Mouse (Mus musculus) thymus, postnatal 0 days (tissue): ENCODE measurements around the gene Zc2hc1c. TPM values are rescaled to one million over a fixed set of nuclear protein-coding genes. Genes with fewer than 3 reads are reported as not detected.
"Not testable (repeated sequence)": the region's sequence is repeated elsewhere in the genome, so short reads cannot be mapped to it uniquely, and the experiment has no call there.

Experiments
- DNase-seq: peaks from one replicate; pipeline ENCODE4 v3.0.0-alpha.2; 2015; ENCODE audit warnings: low spot score
- polyA plus RNA-seq: library from polyadenylated mRNA; unstranded; fragments of >200 nt; fragmentation: Nextera tagmentation; extraction: Ambion mirVana; gene quantifications from 2 replicates; pipeline ENCODE4 v1.2.1, GENCODE M21; 2015

The Zc2hc1c gene
- polyA plus RNA-seq: 0.23 and 0.29 TPM in 2 replicates

DNA sequence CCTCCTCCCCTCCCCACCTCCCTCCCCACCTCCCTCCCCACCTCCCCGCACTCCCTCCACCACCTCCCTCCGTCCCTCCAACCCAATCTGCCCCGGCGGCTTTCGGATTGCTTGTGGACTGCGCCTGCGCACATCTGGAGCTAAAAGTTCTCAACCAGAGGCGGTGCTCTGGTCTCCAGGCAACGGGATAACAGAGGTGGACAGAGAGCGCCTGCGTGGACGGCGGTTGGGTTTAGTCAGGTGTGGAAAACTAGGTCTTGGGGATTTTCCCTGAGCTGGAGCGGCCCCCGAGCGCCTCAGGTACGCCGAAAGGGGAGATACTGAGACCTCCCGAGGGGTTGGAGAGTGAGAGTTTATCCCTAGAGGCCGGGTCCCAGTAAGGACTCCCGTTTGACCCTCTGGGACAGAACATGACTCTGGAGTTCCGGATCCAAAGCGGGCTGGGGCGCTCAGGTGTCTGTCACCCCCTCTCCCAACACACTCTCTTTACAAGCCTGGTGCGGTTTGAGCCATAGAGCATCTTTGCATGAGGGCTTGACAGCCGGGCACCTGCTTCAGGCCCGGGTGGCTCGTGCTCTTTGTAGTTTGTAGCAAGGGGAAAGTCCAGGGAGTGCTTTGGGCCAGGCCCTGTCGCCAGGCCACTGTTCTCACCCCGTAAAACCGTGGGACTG, at the start of gene Zc2hc1c:
TSS of gene Zc2hc1c (plus strand) at position 106 of the 671 bp plus-strand sequence.
- peak; percentile 55 for DNase-seq

DNA sequence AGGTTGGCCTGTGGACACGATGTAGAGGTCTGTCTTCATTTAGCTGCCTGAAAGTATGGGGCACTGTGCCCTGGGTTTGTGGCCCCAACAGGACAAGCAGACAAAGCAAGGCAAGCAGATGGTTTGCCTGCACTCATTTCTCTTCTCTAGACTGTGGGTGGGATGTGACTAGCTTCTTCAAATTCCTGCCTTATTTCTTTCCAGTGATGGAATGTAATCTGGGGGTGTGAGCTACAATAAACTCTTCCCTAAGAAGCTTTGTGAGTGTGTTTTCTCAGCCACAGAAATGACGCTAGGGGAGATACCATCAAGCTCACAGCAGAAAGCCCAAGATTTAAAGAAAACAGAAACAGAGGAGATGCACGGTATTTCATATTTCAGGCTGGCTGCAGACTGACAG, 36.3 kb upstream of the Zc2hc1c start:
- no peak for DNase-seq

DNA sequence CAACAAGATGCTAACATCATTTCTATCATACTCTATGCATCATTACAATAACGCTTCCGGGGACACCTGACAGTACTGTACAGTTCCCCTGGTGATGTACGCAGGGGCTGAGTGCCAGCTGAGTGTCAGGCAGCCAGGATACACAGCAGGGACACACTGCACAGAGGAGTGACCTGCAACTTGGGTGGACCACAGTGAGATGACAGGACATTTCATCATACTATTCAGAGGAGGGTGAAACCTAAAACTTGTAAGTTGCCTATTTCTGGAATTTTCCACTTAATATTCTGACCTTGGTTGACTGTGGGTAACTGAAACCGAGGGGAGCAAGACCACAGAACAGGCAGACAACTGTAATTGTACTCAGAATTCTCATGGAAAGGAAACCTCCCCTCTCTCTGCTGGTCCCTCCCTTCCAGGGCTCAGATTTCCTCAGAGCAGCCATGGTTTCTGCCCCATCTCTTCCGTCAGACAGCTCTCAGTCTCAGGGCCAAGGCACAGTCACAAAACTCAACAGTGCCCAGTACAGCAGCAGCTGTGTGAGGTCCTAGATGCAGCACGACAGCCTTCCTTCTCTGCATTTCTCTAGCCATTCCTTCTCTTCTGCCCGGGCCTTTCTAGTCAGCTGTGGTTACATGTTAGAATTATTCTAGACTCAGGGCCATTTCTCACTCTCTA, 32.2 kb upstream of the Zc2hc1c start:
- no peak for DNase-seq

DNA sequence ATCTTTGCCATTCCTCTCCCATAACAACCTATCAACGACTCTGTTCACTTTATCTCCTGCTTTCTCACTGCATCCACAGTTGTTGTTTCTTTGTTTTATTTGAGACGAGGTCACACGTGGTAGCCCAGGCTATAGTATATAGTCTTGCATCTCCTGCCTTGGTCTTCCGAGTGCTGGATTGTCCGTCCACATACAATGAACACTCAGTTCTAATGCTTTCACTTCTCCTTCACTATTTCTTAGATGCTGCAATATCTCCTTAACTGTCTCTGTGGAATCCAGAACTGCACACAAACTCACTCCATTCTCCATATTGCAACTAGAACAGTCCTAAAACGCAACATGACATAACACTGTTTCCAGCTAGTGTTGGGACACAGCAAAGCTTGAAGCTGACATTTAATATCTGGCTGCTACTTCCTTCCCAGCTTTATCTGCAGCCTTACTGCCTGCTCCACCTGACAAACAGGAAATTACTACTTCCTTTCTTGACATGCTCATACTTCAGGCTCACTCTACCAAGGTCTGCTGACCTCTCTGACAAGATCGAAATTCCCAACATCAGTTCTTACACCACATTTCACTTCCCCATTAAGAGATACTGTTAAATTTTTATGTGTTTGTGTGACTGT, 31.3 kb upstream of the Zc2hc1c start:
- DNase-seq: no peak

DNA sequence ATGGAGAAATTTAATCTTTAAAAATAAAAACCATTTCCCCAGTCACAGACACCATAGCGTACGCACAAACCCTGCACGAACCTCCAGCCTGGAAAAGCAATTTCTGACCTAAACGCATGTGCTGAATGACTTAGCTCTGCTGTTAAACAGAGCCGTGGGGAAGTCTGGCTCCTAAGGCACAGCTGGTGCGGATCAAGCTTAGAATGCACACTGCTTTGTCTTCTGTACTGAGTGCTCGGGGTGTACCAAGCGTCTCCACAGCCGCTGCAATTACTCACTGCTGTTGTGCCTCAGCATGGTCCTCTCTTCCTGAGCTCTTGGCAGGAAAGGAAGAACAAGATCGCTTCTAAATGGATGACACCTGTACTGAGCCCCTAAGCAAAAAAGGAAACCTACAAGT, 25.9 kb upstream of the Zc2hc1c start:
- no peak for DNase-seq

DNA sequence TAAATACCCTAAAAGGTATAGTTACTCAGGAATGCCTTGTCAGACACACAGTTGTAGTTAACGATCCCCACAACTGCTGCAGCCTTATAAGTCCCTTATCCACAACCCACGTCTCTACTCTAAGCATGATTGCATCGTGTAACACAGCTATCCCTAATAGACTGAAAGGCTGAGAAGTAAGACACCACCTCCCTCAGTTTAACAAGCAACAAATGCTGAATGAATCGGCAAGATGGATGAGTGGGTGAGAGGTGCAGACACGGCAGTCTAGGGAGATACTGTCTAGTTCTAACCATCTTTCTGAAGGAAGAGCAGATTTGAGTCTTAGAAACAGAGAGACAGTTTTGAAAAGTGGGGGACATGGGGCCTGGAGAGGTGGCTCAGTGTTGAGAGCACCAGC, 25.2 kb upstream of the Zc2hc1c start:
- DNase-seq: no peak

DNA sequence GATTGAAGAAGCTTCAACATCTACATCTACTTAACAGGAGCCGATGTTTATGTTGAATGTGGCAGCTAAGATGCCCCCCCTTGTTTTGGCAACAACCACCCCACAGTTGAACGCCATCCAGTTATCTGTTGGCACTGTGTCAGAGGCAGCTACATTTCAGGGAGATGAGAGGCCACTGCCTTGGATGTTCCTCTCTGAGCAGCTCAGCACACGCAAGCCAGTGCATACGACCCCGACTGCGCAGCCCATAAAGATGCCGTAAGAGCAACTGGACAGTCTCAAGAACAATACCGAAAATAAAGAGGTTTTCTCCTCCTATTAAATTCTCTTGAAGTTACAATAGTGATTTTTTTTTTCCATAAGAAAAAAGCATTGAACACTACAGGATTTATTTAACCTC, 23.9 kb upstream of the Zc2hc1c start:
- DNase-seq: no peak

DNA sequence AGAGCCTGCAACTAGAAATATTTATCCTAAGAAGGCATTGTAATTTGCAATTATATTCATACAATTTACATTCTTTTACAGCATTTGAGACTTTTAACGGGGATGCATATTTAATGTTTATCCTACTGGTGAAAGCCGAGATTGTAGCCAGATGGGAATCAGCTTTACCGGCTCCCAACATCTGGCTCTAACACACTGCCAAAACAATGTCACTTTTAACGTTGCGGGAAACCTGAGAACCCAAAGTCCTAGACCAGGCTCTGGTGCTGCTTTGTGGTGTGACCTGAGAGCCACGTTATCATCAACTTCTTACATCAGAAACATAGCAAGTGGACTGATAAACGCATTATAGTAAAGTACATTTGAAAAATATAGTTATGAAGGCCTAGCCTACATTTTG, 23.5 kb upstream of the Zc2hc1c start:
- DNase-seq: no peak

DNA sequence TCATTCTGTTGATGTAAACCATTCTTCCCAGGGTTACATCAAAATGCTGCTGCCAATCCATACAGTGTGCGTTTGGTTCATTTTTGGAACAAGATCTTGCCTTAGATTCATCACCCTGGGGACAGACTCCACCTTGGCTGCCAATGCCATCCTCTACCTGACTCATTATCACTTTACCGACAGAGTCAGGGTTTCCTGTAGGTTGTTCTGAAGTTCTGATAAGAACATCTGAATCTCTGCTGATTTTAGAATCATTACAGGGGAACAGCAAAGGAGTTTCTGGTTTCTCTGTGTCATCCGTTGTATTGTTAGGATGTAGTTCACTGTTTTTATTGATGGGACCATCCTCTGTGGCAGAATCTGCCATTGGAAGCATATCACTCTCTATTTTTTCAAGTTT, 22.1 kb upstream of the Zc2hc1c start:
- DNase-seq: no peak

DNA sequence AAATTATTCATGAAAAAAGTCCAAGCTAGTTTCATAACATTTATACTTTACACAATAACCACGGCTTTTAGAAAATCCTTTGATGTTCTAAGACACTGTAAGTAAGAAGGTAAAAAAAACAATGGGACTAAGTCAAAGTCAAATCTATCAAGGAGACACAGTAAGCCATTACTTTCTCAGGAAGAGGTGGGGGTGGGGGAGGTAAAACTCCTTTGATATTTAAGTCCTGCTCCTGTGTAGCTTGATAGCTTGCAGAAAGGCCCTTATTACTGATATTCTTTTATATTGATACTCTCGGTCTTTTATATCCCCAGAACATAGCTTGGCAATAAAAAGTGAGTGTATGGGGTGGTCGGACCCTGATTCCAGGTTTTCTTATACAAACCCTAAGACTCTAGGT, 18.6 kb upstream of the Zc2hc1c start:
- DNase-seq: no peak

DNA sequence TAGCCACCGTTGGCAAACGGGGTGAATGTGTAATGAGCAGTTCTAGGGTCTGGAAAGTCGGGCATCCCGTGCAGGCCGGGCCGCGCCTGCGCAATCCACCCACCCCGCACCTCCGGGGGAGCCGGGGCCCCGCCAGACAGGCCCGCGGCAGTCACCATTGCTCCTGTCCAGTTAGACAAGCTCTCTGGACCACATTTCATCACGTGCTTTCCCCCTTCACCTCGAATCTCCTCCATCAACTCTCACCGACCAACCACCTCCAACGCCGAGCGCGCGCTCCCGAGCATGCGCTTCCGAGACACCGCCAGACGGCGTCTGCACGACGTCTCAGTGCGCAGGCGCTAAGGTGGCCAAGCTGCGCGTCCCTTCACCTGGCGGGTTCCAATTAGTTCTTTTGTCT, 18.1 kb upstream of the Zc2hc1c start, which contains the start of gene Mlh3:
TSS of gene Mlh3 (minus strand) at position 281 of the 400 bp plus-strand sequence.
- peak; percentile 87 for DNase-seq

DNA sequence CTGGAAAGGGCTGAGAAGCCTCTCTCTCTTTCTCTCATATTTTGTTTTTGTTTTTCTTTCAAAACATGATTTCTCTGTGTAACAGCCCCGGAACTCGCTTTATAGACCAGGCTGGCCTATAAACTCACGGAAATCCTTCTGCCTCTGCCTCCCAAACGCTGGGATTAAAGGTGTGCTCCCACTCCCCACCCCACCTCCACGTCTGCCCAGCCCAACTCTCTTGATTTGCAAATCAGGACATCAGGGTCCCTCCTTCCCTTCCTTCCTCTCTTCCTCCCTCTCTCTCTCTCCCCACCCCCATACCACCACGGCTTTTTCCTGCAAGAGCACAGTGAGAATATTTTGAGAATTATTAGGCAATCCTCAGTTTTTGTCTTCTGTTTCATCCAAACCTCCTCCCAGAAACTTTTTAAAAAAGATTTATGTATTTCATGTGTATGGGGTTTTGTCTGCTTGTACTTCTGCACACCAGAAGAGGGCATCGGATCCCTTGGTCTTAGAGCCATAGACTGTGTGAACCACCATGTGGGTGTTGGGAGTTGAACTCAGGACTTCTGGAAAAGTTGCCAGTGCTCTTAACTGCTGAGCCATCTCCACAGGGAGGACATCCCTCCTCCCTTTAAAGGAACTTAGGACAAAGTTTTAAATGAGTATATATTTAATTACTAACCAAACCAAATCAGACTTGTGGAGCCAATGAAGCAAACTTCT, 17.1 kb upstream of the Zc2hc1c start:
- no peak for DNase-seq

DNA sequence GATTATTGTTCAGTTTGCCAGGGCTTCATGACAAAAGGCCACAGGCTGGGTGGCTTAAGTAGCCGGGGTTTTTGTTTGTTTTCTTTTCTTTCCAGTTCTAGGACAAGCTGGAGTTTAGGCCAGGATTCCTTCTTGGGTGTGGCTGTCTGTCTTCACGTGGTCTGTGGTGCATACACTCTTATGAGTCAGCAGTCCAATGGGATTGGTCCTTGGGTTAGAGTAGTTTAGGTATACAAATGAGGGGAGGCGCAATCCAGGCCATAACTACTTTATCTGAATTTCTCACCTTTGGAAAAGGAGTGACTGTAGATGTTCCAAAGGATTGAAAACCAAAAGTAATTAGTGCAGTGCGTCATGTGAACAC, 16.6 kb upstream of the Zc2hc1c start:
- no peak for DNase-seq

DNA sequence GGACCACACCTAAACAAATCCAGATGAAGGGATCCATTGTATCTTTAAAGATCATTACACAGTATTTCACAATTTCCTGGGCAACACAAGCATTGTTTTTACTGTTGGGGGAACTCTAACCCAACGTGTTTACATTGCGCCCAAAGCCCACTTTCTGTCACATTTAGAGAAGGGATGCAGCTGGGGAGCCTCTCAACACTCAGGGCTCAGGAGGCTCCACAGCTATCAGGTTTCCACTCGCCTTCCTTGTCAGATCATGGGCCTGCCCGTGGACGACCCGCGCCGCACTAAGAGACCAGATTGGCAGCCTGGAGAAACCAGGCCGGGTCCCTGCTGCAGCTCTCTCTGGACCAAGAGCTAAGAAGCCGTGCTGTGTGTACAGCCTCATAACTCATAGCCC, 14.9 kb upstream of the Zc2hc1c start:
- no peak for DNase-seq

DNA sequence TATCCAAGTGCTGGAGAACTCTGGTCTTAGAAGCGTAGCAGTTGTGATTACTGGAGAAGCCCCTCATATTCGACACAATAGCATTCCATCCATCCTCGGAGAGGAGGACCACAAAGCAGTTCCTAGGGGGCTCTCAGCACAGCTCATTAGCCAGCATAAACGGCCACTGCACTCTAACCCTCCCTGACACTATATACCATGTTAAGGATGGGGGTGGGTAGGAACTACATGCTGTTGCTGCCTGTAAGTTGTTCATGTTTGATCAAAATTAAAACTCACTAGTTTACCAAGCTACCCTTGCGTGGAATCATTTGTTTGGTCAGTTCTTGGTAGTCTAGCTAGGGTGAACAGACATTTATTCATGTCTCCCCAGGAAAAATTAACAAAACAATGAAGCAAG, 12.1 kb upstream of the Zc2hc1c start:
- DNase-seq: no peak

DNA sequence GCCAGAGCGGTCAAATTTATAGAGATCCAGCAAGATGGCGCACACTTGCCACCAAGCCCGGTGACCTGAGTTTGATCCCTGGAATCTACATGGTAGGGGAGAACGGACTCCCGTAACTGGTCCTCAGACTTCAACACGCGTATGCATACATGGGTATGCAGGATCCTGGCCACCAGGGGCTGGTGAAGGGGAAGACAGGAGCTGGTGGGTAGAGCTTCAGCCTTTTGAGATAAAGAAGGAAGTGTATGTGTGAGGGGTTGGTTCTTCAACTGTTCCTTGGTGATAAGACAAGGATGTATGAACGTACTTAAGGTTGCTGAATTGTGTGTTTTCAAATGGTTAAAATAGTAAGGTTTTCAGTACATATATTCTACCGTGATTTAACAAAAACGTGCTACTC, 9.5 kb upstream of the Zc2hc1c start:
- DNase-seq: peak; percentile 21

DNA sequence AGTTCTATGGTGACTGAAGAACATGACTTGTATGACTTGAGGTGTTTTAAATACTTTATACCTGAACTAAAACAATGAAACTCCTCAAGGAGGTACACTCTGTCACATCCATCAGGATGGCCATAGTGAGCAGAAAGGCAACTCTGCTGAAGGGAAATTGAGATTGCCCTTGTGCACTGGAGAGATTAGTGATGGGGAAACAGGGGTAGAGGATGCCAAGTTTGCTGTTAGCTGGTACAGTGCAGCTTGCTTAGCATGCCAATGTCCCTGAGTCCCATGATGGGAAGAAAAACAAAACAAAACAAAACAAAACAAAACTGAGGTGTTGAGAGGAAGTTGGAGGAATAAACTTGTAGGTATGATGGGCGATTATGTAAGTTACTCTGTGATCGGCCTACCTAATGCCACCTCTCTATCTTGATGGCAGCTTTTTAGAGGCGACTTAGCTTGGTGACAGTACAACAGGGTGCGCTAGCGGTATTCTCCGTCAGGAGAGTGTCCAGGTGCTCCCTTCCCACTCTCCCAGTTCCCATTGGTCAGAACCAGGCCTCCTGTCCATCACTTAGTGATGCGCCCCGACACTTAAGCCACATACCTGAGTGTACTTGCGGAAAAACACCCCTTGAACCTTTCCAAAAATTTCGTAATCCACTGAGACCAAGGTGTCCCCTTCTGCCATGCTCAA, 8.9 kb upstream of the Zc2hc1c start:
- DNase-seq: no peak

DNA sequence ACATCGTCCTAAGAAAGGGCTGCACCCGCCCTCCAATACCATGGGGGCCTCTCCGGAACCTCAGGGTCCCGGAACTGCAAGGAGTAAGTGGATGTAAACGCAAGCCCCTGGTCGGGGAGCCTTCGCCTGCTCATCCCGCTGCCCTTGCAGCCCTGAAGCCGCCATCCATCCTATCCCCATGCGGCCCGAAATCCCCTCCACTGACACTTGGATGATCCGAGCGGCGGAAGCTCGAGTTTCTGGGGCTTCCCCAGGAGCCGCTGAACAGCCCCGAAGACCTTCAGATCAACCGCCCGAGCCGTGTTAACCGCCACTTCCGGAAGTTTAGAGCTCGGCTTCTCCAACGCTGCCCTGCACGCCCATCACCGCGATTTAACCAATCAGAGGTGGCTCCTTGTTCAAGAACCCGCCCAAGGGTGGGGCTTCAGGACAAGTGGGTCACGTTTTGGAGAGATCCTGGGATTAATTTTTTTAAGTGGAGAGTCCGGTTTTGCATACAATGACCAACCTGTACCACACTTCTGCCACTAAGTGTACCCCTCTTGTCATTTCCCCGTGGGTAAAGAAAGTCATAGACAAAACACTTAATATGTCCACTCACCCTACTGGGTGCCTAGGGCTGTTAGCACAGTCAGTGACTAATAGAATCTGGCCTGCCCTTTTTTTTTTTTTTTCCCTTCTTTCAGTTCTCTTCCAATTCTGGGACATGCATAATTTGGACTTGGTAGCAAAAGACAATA, 8.1 kb upstream of the Zc2hc1c start:
- DNase-seq: peak; percentile 97

DNA sequence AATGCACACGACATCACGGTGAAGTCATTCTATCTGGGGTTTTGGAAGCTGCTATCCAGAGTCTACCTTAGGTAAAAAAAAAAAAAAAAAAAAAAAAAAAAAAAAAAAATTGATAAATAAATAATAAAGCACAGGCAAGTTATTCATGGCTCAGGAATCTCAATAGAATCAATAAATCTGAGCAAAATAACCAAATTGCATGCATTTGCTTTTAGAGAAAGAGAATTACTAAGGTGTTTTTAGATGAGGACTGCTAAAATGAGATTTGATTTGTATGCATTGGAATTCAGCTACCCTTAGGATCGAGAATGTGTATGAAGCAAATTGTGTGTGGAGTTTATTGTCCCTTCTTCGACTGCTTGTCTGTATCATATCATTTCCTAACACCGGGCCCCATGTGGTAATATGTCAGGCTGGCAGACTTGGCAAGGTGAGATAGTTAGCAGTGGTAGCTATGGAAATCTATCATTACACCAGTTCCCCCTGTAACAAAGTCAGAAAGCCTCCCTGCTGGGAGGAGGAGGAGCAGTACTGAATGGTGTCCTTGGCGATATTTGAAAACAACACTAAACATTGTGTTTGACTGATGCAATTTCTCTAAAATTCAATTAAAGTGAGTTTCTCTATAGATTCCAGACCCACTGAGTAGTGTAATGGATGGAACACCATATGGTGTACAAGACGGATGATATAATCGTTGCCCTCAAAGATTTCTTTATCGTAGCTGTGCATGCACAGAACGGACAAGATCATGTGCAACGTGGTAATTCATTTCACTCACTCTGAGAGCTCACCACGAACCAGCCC, 7.3 kb upstream of the Zc2hc1c start:
- DNase-seq: no peak

DNA sequence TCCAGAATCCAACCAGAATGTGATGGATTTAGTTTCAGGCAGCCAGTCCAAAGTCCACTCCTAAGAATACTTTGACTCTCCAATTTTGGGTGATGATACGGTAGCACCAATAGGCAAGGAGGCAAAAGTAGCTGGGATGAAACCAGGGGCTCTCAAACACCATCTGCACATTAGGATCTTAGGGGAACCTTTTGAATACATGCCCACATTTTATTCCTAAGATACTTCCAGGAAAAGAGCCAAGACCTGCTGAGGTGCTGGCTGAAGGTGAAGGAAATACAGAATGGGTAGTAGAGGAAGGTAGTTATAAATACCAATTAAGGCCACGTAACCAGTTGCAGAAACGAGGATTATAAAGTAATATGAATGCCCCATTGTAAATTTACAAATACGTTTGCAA, 6.6 kb upstream of the Zc2hc1c start:
- not testable (repeated sequence) for DNase-seq
